Mouse (Mus musculus) neural tube, embryonic 13.5 days (tissue): ENCODE measurements around the gene Zgpat. TPM values are rescaled to one million over a fixed set of nuclear protein-coding genes. Genes with fewer than 3 reads are reported as not detected.
A peak's percentile ranks its signal among the peaks of the same experiment; 100 is the strongest.

Source experiments
- ATAC-seq: fragments of 200-750 bp; cut with Nextera tagmentation; 2 replicates; pipeline ENCODE4 v1.8.0; 2017; ENCODE audit warnings: low read depth, mild to moderate bottlenecking, moderate TSS enrichment, moderate library complexity
- H3K27ac ChIP-seq: fragments of 300-500 bp; sonication (generic); replicated peaks from 2 replicates; pipeline ENCODE4 v1.5.1; 2015; ENCODE audit warnings: moderate library complexity, mild to moderate bottlenecking, inconsistent platforms
- H3K27me3 ChIP-seq: fragments of 300-500 bp; sonication (generic); 2 replicates; pipeline ENCODE4 v1.6.1; 2015; ENCODE audit warnings: mild to moderate bottlenecking, inconsistent platforms
- H3K36me3 ChIP-seq: fragments of 300-500 bp; sonication (generic); 2 replicates; pipeline ENCODE4 v1.6.1; 2015; ENCODE audit warnings: mild to moderate bottlenecking, inconsistent platforms
- H3K4me1 ChIP-seq: fragments of 300-500 bp; sonication (generic); replicated peaks from 2 replicates; pipeline ENCODE4 v1.6.1; 2015; ENCODE audit warnings: inconsistent platforms
- H3K4me2 ChIP-seq: fragments of 300-500 bp; sonication (generic); 2 replicates; pipeline ENCODE4 v1.6.1; 2015; ENCODE audit warnings: inconsistent platforms, mild to moderate bottlenecking, moderate library complexity
- H3K4me3 ChIP-seq: fragments of 300-500 bp; sonication (generic); 2 replicates; pipeline ENCODE4 v1.5.1; 2015; ENCODE audit warnings: mild to moderate bottlenecking, inconsistent platforms
- H3K9ac ChIP-seq: fragments of 300-500 bp; sonication (generic); 2 replicates; pipeline ENCODE4 v1.6.1; 2015; ENCODE audit warnings: moderate library complexity, mild to moderate bottlenecking, inconsistent platforms
- H3K9me3 ChIP-seq: fragments of 300-500 bp; sonication (generic); 2 replicates; pipeline ENCODE4 v1.6.1; 2016; ENCODE audit warnings: inconsistent platforms
- WGBS: fragments of 180-500 bp; shearing (Covaris S2); methylation state at CpG from one replicate; pipeline ENCODE4 v1.1.7; 2015; 5-methylcytosine and 5-hydroxymethylcytosine counted together
- polyA plus RNA-seq: library from polyadenylated mRNA; unstranded; fragments of >200 nt; fragmentation: Nextera tagmentation; extraction: Ambion mirVana; gene quantifications from 2 replicates; pipeline ENCODE4 v1.2.1, GENCODE M21; 2015

The Zgpat gene
- polyA plus RNA-seq, 1 experiment from 2014 or later = 67.4 TPM

DNA sequence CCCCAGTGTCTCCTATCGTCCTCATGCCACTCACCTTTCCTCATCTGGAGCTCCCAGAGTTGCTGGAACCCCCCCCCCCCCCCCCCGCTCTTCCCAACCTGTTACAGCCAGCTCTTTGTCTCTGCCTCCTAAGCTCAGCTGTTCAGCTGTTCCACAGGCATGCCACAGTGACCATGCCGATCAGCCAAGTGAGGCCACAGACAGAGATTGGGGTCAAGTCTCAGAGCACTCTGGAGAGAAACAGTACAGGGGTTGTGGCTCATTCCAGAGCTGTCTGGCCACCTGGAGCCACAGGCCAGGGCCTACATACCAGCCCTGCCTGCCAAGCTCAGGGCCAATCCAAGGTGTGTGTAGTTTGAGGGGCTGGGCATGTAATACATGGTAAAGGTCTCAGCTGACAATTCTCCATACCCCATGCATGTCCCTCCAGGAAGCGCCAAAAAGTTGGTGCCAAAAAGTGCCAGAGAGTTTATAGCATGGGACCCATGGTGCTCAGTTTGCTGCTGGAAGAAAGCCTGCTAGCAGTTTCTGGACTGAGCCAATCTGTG, 22.0 kb downstream of the Zgpat start:
- Histone ChIP-seq H3K9ac (no peak overlapping the region), H3K27me3 (no peaks in the 10 kb centered on the region), H3K36me3 (peaks cover 72% of the 10 kb centered on the region), H3K4me3 (no peak overlapping the region), H3K4me2 (no peak overlapping the region), H3K4me1 (no peaks in the 10 kb centered on the region), H3K27ac (no peak overlapping the region), H3K9me3 (no peaks in the 10 kb centered on the region)
- WGBS = 86% methylated on average over 4 of the region's 4 CpGs
- no peak for ATAC-seq

DNA sequence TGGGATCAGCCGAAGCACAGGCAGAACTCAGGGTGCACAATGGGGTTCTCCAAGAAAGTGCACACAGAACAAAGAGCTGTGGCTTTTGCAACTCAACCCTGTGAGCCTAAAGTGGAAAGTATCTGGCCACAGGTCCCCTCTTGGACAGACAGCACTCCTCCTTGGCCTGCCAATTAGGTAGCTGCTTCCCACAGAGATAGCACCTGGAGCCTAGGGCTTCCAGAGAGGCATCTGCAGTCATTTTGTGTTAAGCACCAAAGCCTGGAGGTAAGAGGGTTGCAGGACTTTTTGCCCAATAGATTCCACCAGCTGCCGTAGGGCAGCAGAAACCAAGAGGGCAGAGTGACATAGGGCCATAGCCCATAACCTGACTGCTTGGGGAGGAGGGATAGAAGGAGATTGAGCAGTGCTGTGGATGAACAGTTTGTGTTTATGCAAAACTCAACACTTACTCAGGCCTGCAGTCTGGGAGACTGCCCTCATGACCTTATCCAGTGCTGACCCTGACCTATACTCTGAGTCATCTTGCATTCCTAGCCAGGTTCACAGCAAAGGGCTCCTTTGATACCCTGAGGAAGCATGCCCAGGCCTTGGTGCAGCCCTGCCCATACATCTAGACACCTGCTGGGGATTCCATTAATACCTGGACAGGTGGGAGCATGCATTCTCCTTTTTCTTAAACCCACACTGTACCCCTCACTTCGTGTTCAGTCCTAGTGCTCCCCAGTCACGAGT, 25.6 kb downstream of the Zgpat start:
- ATAC-seq = no peak
- Histone ChIP-seq H3K36me3 (peaks cover 55% of the 10 kb centered on the region), H3K4me1 (no peaks in the 10 kb centered on the region), H3K27me3 (no peaks in the 10 kb centered on the region), H3K27ac (no peak overlapping the region), H3K9ac (no peak overlapping the region), H3K4me3 (no peak overlapping the region), H3K4me2 (no peak overlapping the region), H3K9me3 (no peaks in the 10 kb centered on the region)
- WGBS = 81% methylated on average over 4 of the region's 4 CpGs

DNA sequence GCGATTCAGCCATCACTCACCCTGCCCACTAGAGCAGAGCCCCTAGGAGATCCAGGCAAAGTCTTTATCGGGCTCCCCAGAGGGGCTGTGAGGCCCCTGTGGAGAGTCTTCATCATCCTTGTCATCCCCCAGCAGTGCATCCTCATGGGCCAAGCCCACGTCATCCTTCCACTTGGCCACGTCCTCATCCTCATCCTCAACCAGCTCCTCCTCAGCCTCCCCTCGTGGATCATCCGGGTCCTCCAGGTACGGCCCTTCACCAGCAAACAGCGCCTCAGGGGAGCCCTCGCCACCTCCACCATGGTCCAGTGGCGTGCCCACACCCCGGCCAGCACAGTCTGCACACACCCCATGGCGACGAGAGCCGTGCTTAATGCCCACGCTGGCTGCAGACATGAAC, 26.3 kb downstream of the Zgpat start:
- Histone ChIP-seq H3K9ac (no peak overlapping the region), H3K27me3 (no peaks in the 10 kb centered on the region), H3K4me3 (no peak overlapping the region), H3K27ac (no peak overlapping the region), H3K36me3 (peaks cover 51% of the 10 kb centered on the region), H3K4me2 (no peak overlapping the region), H3K4me1 (no peaks in the 10 kb centered on the region), H3K9me3 (no peaks in the 10 kb centered on the region)
- WGBS = 88% methylated on average over 15 of the region's 15 CpGs
- 0 out of 2 replicates have a peak, but pooled peaks have one; percentile 20 for ATAC-seq

DNA sequence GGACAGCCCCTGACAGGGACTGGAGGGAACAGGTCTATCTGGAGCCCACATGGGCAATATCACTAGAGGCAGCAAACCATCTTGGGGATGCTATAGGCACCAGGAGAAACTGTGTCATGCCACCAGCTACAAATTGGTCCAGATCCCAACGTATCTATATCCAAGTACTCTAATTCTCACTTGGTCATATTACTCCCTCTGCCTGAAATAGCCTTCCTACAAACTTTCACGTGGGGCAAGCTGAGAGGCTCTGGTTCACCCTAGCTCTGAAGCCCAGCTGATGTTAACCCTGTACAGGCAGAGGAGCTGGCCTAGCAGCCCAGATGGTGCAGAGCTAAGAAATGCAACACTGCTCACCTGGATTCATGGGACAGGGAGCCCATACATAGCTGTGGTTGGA, 26.8 kb downstream of the Zgpat start:
- Histone ChIP-seq H3K9ac (no peak overlapping the region), H3K4me3 (no peak overlapping the region), H3K27ac (no peak overlapping the region), H3K36me3 (peaks cover 46% of the 10 kb centered on the region), H3K27me3 (no peaks in the 10 kb centered on the region), H3K4me1 (no peaks in the 10 kb centered on the region), H3K4me2 (no peak overlapping the region), H3K9me3 (no peaks in the 10 kb centered on the region)
- WGBS = 77% methylated on average over 2 of the region's 2 CpGs
- no peak for ATAC-seq

DNA sequence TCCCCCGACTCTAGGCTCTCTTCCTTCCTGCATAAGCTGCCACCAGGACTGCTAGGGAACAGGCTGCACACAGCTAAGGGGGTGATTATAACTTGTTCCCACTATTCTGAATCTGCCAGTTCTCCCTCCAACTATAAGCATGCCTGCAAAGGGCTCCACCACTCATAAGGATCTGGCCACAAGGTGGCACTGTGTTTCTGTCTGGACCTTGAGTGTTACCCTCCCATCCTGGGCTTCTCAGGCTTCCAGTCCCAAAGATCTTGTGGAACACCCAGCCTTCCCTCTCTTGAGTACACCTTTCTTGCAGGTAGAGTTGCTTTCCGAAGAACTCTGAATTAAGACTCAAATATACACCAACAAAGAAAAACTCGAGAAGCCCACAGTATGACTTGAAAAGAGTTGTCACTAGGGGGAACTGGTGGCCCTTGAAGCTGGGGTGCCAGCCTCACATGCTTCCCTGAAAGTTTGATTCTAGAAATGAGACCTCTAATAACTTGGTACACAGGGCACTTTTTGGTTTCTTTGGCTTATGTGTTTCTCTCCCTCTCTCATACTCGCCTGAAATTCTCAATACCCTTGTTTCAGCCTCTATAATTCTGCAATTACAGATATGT, 28.0 kb downstream of the Zgpat start:
- Histone ChIP-seq H3K27ac (no peak overlapping the region), H3K4me1 (peaks cover 8% of the 10 kb centered on the region; the same call in 1 of the 2 replicates), H3K27me3 (no peaks in the 10 kb centered on the region), H3K36me3 (peaks cover 37% of the 10 kb centered on the region), H3K4me2 (no peak overlapping the region), H3K4me3 (no peak overlapping the region), H3K9ac (no peak overlapping the region), H3K9me3 (no peaks in the 10 kb centered on the region)
- 29% methylated on average over 4 of the region's 4 CpGs for WGBS
- peak; percentile 78; the same call in 1 of the 2 replicates for ATAC-seq

DNA sequence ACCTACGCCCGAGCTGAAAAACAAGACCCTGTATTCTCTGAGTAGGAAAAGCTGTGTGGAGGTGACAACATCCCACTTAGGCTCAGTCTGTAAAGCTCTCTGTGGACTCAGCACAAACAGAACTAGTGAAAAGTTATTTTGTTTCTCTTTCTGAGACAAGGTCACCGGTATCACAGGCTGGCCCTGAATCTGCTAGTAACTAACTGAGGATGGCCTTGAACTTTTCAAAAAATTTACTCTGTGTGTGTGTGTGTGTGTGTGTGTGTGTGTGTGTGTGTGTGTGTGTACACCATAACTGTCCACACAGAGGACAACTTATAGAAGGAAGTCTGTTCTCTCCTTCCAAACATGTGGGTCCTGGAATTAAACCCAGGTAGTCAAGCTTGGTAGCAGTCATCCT, 29.4 kb downstream of the Zgpat start:
- peaks cover 8% of the 10 kb centered on the region; the same call in 1 of the 2 replicates for H3K4me1 ChIP-seq
- H3K4me2 ChIP-seq = no peak overlapping the region
- peaks cover 37% of the 10 kb centered on the region for H3K36me3 ChIP-seq
- no peak overlapping the region for H3K9ac ChIP-seq
- 98% methylated on average over 3 of the region's 3 CpGs for WGBS
- ATAC-seq = no peak
- H3K9me3 ChIP-seq = no peaks in the 10 kb centered on the region
- H3K27me3 ChIP-seq = no peaks in the 10 kb centered on the region
- no peak overlapping the region for H3K27ac ChIP-seq
- H3K4me3 ChIP-seq = no peak overlapping the region

DNA sequence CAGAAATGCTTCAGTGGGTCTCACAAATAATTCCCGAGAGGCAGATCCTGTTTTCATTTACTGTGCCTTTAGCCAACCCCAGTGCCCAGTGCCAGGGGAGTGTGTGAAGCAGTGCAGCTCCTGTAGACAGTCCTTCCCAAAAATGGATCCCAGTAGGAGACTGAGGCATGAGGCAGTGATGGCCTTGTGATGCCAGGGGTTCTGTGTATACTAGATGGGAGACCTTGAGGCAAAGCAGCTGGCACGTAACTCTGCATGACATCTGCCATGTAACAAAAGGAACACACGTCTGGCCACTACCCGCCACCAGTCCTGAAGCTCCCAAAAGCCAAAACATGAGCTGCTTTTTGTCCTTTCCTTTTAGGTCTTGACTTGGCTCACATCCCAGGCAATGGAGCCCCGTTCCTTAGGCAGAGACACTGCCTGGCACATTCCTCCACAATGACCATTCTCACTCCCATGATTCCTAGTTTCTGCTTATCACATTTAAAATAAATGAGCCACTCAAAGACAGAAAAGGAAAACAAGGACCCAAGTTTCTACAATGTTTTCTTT, 32.6 kb downstream of the Zgpat start:
- peaks cover 8% of the 10 kb centered on the region; the same call in 1 of the 2 replicates for H3K4me1 ChIP-seq
- no peaks in the 10 kb centered on the region for H3K9me3 ChIP-seq
- ATAC-seq = no peak
- no peak overlapping the region for H3K9ac ChIP-seq
- peaks cover 17% of the 10 kb centered on the region for H3K36me3 ChIP-seq
- WGBS = 61% methylated on average over 5 of the region's 5 CpGs
- no peaks in the 10 kb centered on the region for H3K27me3 ChIP-seq
- H3K27ac ChIP-seq = no peak overlapping the region; the same call in 1 of the 2 replicates
- no peak overlapping the region for H3K4me3 ChIP-seq
- no peak overlapping the region for H3K4me2 ChIP-seq

DNA sequence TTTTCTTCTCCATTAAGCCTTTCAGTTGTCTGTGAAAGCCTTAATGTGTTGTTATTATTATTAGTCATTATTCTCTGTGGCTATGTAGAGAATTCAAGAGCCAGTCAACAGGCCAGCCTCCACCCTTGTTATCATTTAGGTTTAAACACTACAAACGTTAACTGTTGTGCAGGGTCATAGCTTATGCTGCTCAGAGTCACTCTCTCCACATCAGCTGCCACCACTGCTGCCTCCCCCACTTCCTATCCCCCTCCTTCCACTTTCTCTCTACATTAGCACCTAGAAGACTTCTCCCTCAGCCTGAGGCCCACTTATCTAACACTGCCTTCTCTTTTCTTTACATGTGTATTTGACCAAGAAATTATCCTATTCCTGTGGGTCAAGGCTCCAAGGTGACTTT, 36.8 kb downstream of the Zgpat start:
- Histone ChIP-seq H3K4me2 (no peak overlapping the region), H3K27ac (no peak overlapping the region), H3K4me1 (peaks cover 8% of the 10 kb centered on the region; the same call in 1 of the 2 replicates), H3K9ac (no peak overlapping the region), H3K9me3 (no peaks in the 10 kb centered on the region), H3K36me3 (0 out of 2 replicates have a peak, but pooled peaks cover 6% of the 10 kb centered on the region), H3K27me3 (no peaks in the 10 kb centered on the region), H3K4me3 (no peak overlapping the region)
- WGBS = 13% methylated on average over 1 of the region's 1 CpGs
- no peak for ATAC-seq

DNA sequence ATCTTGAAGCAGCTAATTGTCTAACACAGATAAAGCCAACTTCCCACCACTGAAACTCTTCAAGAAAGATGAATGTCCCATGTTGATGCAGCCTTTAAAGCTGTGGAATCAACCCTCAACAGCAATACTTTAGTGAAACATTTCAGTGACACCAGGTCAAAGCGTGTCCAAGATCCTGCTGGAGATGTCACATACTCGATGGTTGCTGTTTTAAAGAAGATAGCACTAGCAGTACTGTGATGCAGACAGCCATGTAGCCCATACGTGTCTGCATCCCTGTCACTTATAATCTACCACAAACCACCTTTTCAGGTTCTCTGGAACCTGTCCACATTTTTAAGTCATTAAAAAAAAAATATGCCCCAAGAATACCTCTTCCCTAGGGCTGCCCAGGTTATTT, 39.0 kb downstream of the Zgpat start:
- ATAC-seq = no peak

DNA sequence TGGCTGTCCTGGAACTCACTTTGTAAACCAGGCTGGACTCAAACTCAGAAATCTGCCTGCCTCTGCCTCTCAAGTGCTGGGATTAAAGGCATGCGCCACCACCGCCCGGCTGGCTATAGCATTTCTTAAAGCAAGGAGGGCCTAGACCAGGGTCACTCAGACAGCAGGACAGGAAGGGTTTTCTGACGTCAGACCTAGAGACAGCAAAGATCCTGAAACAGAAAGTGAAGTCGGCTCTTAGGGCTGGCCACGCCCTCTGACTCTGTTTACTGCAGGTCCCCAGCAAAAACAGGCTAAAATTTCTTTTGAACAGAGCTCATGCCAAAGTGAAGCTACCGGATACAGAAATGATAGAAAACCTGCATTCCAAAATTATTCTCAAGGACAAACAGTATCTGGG, 44.9 kb downstream of the Zgpat start:
- WGBS = 86% methylated on average over 7 of the region's 7 CpGs
- 0 out of 2 replicates have a peak, but pooled peaks cover 2% of the 10 kb centered on the region for H3K36me3 ChIP-seq
- no peak overlapping the region for H3K4me3 ChIP-seq
- no peak overlapping the region for H3K9ac ChIP-seq
- ATAC-seq = no peak
- H3K27me3 ChIP-seq = no peaks in the 10 kb centered on the region
- H3K4me2 ChIP-seq = no peak overlapping the region
- no peaks in the 10 kb centered on the region for H3K9me3 ChIP-seq
- no peak overlapping the region for H3K27ac ChIP-seq
- H3K4me1 ChIP-seq = no peaks in the 10 kb centered on the region; the same call in 1 of the 2 replicates

More for the DNA sequence above, 39.0 kb downstream of the Zgpat start:
- Histone ChIP-seq H3K9ac (no peak overlapping the region), H3K4me2 (no peak overlapping the region), H3K4me3 (no peak overlapping the region), H3K27ac (no peak overlapping the region), H3K9me3 (no peaks in the 10 kb centered on the region), H3K4me1 (no peaks in the 10 kb centered on the region), H3K27me3 (no peaks in the 10 kb centered on the region), H3K36me3 (0 out of 2 replicates have a peak, but pooled peaks cover 6% of the 10 kb centered on the region)
- 85% methylated on average over 3 of the region's 3 CpGs for WGBS

DNA sequence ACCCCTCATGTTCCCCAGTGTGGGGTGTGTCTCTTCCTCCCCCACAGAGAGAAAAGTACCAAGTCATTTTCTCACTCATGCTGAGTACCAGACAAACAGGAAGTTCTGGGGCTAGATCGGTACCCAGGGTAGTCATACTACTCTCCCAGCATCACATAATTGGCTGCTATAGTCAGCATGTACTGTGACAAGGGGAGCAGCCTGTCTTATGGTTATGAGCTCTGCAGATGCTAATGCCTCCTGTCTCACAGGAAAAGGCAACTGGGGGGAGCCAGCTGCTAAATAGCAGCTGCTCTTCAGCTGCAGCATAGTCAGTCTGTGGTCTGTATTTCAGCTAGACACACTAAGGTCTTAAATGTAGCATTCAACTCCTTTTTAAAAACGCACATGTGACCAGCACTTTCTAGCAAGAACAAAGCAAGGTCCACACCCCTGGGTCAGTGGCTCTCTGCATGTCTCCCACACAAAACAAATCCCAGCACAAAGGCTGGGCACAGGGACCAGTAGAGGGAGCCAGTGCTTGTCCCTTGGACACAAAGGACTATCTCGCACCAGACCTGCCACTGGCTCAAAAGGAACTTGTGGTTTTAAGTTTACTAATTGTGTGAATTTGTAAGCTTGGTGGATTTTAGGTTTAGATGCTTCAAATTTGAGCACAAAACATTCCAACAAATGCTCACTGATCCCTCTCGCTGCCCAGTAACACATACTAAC, 46.2 kb downstream of the Zgpat start:
- Histone ChIP-seq H3K9me3 (no peaks in the 10 kb centered on the region), H3K4me2 (no peak overlapping the region), H3K9ac (peak overlapping the region; percentile 18; the same call in 1 of the 2 replicates), H3K27ac (peak overlapping the region; percentile 75), H3K27me3 (no peaks in the 10 kb centered on the region), H3K36me3 (no peaks in the 10 kb centered on the region), H3K4me1 (no peaks in the 10 kb centered on the region; the same call in 1 of the 2 replicates), H3K4me3 (no peak overlapping the region)
- peak; percentile 83 for ATAC-seq
- WGBS = 39% methylated on average over 4 of the region's 4 CpGs
